Mouse (Mus musculus) CH12.LX (cell line): ENCODE data around the gene Terf2. TPM values are rescaled to one million over a fixed set of nuclear protein-coding genes. Genes with fewer than 3 reads are reported as not detected.

Experiments
- polyA plus RNA-seq: library from polyadenylated mRNA; unstranded; fragments of >175 nt; gene quantifications from 2 replicates; pipeline ENCODE4 v1.2.1, GENCODE M21; 2012; ENCODE audit warnings: low read depth; ENCODE audit not compliant: insufficient read length
- total RNA-seq, 2 experiments: library from RNA; depleted of rRNA; stranded (reverse); fragments of 300-350 nt in 1 of 2; fragments of >200 nt in 1 of 2; gene quantifications; 2 replicates each; pipeline ENCODE4 v1.2.3; 2012 to 2014

Terf2 gene
- total and polyA plus RNA-seq, 3 experiments = 12.5 to 33.7 (median 18.3) TPM

Other genes with a start within 250 kb of the Terf2 start
- 3.7 and 4.7 TPM in 2 replicates for gene Has3, start 226.3 kb downstream of the Terf2 start, total RNA-seq (2012; rRNA removed)
- 0.07 TPM in 1 of 2 replicates, not detected in the other for gene Has3, start 226.3 kb downstream of the Terf2 start, total RNA-seq (2014; rRNA removed)
- 0.29 and 0.31 TPM in 2 replicates for gene Has3, start 226.3 kb downstream of the Terf2 start, polyA plus RNA-seq
- 80.6 and 114 TPM in 2 replicates for gene Utp4, start 202.9 kb downstream of the Terf2 start, total RNA-seq (2012; rRNA removed)
- 152 and 156 TPM in 2 replicates for gene Utp4, start 202.9 kb downstream of the Terf2 start, total RNA-seq (2014; rRNA removed)
- gene Utp4, start 202.9 kb downstream of the Terf2 start, polyA plus RNA-seq = 183 and 202 TPM in 2 replicates
- 2.1 and 2.3 TPM in 2 replicates for gene Sntb2, start 160.8 kb downstream of the Terf2 start, total RNA-seq (2012; rRNA removed)
- gene Sntb2, start 160.8 kb downstream of the Terf2 start, total RNA-seq (2014; rRNA removed) = 0.86 and 1.4 TPM in 2 replicates
- gene Sntb2, start 160.8 kb downstream of the Terf2 start, polyA plus RNA-seq = 0.95 and 1.3 TPM in 2 replicates
- gene Vps4a, start 65.3 kb downstream of the Terf2 start, total RNA-seq (2012; rRNA removed) = 26.9 and 28.6 TPM in 2 replicates
- 30.8 and 31.4 TPM in 2 replicates for gene Vps4a, start 65.3 kb downstream of the Terf2 start, total RNA-seq (2014; rRNA removed)
- gene Vps4a, start 65.3 kb downstream of the Terf2 start, polyA plus RNA-seq = 26.3 and 27.1 TPM in 2 replicates
- gene Pdf, start 47.9 kb downstream of the Terf2 start, total RNA-seq (2012; rRNA removed) = 34.6 and 43.7 TPM in 2 replicates
- 49.4 and 50.2 TPM in 2 replicates for gene Pdf, start 47.9 kb downstream of the Terf2 start, total RNA-seq (2014; rRNA removed)
- gene Pdf, start 47.9 kb downstream of the Terf2 start, polyA plus RNA-seq = 36.8 and 38.9 TPM in 2 replicates
- gene Cog8, start 39.9 kb downstream of the Terf2 start, total RNA-seq (2012; rRNA removed) = 24.2 and 30.7 TPM in 2 replicates
- gene Cog8, start 39.9 kb downstream of the Terf2 start, total RNA-seq (2014; rRNA removed) = 35.6 and 39.3 TPM in 2 replicates
- 31.5 and 35.3 TPM in 2 replicates for gene Cog8, start 39.9 kb downstream of the Terf2 start, polyA plus RNA-seq
- 166 and 205 TPM in 2 replicates for gene Nip7, start 39.7 kb downstream of the Terf2 start, total RNA-seq (2012; rRNA removed)
- gene Nip7, start 39.7 kb downstream of the Terf2 start, total RNA-seq (2014; rRNA removed) = 210 and 226 TPM in 2 replicates
- gene Nip7, start 39.7 kb downstream of the Terf2 start, polyA plus RNA-seq = 231 and 233 TPM in 2 replicates
- gene Tmed6, start 30.9 kb downstream of the Terf2 start, total RNA-seq (2012; rRNA removed) = 0.55 TPM in 1 of 2 replicates, not detected in the other
- 0.97 and 1.1 TPM in 2 replicates for gene Tmed6, start 30.9 kb downstream of the Terf2 start, total RNA-seq (2014; rRNA removed)
- gene Tmed6, start 30.9 kb downstream of the Terf2 start, polyA plus RNA-seq = 0.36 and 0.48 TPM in 2 replicates
- gene Cyb5b, start 54.1 kb upstream of the Terf2 start, total RNA-seq (2012; rRNA removed) = 74.0 and 90.8 TPM in 2 replicates
- 146 and 156 TPM in 2 replicates for gene Cyb5b, start 54.1 kb upstream of the Terf2 start, total RNA-seq (2014; rRNA removed)
- gene Cyb5b, start 54.1 kb upstream of the Terf2 start, polyA plus RNA-seq = 107 and 108 TPM in 2 replicates
- 16.8 and 18.6 TPM in 2 replicates for gene Nfat5, start 196.9 kb upstream of the Terf2 start, total RNA-seq (2012; rRNA removed)
- 11.3 and 13.2 TPM in 2 replicates for gene Nfat5, start 196.9 kb upstream of the Terf2 start, total RNA-seq (2014; rRNA removed)
- gene Nfat5, start 196.9 kb upstream of the Terf2 start, polyA plus RNA-seq = 29.1 and 36.2 TPM in 2 replicates